Mouse (Mus musculus): ENCODE data around the gene Vmn2r3. TPM values are rescaled to one million over a fixed set of nuclear protein-coding genes. Genes with fewer than 3 reads are reported as not detected.
"Not testable (repeated sequence)": the region's sequence is repeated elsewhere in the genome, so short reads cannot be mapped to it uniquely, and the experiment has no call there.

Vmn2r3 gene
- not detected in 2 replicates for polyA plus RNA-seq (2015; fragmentation: Nextera tagmentation; extraction: Ambion mirVana)

DNA sequence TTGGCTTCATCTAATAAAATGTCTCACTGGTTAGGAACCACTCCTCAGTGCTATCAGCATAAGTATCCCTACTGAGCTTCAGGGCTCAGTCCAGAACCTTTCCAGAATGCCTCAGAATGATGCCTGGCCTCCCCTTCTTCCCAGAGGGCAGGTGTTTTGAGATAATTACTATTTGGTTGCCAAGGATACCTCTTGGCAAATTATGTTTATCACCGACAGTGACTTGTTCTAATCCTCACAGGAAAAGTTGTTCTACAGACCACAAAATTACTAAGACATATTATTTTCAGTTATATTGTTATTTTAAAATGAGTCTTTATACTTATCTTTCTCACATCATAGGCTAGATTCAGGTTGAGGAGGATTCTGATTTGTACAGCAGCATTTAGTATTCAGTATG, at the start of gene Vmn2r3:
TSS of gene Vmn2r3 (minus strand) at position 101 of the 400 bp plus-strand sequence.
- H3K9ac ChIP-seq = no peak within 1 kb of the TSS
- H3K27ac ChIP-seq = no peak within 1 kb of the TSS
- no peak within 1 kb of the TSS for H3K4me2 ChIP-seq
- 82% methylated on average over 1 of the region's 1 CpGs for WGBS
- H3K36me3 ChIP-seq = no peaks in the 10 kb centered on the region
- H3K27me3 ChIP-seq = no peaks in the 10 kb centered on the region
- no peak for ATAC-seq (replicated peaks; ENCODE audit: low FRiP score)
- no peaks in the 10 kb centered on the region for H3K9me3 ChIP-seq (replicated peaks)
- no peak within 1 kb of the TSS for H3K4me3 ChIP-seq (replicated peaks)
- H3K4me1 ChIP-seq = no peaks in the 10 kb centered on the region

DNA sequence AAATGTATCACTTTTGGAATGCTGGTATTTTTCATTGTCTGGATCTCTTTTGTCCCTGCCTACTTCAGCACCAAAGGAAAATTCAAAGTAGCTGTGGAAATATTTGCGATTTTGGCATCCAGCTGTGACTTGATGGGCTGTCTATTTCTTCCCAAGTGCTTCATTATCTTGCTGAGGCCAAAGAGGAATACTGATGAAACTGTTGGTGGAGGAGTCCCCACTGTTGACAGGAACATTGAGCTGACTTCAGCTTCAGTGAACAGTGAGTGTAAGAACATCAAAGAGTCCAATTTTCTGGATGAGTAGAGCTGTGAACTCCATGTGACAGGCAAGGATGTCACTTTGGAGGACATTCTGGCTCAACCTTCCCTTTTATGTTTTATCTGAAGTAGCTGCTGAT, 43.0 kb upstream of the Vmn2r3 start:
- no peak for ATAC-seq (replicated peaks; ENCODE audit: low FRiP score)
- Histone ChIP-seq H3K27ac (no peak overlapping the region), H3K27me3 (no peaks in the 10 kb centered on the region), H3K9ac (no peak overlapping the region), H3K4me1 (no peaks in the 10 kb centered on the region), H3K4me2 (no peak overlapping the region), H3K4me3 (replicated peaks) (no peak overlapping the region), H3K9me3 (replicated peaks) (no peaks in the 10 kb centered on the region), H3K36me3 (no peaks in the 10 kb centered on the region)
- WGBS = 64% methylated on average over 1 of the region's 1 CpGs

DNA sequence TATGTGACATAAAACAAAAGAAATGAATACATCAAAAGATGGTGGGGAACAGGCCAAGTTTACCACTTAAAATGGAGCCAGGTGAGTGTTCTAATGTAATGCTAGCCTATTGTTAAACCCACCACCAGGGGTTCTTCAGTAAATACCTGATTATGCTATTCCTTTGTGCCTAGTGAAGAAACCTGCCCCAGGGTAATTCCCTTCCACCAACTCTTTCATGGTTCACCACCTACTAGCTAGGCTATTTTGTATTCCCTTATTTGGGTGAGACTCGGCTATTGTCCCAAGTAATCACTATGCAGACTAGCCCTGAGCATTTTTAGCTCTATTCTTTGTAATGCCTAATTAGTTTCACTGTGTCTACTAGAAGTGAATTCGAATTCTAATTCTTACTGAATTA, 32.3 kb upstream of the Vmn2r3 start:
- no peak overlapping the region for H3K4me2 ChIP-seq
- 77% methylated on average over 2 of the region's 2 CpGs for WGBS
- no peak overlapping the region for H3K4me3 ChIP-seq (replicated peaks)
- H3K36me3 ChIP-seq = no peaks in the 10 kb centered on the region
- H3K27ac ChIP-seq = no peak overlapping the region
- H3K4me1 ChIP-seq = no peaks in the 10 kb centered on the region
- ATAC-seq (replicated peaks; ENCODE audit: low FRiP score) = no peak
- no peaks in the 10 kb centered on the region for H3K9me3 ChIP-seq (replicated peaks)
- no peaks in the 10 kb centered on the region for H3K27me3 ChIP-seq
- H3K9ac ChIP-seq = no peak overlapping the region

DNA sequence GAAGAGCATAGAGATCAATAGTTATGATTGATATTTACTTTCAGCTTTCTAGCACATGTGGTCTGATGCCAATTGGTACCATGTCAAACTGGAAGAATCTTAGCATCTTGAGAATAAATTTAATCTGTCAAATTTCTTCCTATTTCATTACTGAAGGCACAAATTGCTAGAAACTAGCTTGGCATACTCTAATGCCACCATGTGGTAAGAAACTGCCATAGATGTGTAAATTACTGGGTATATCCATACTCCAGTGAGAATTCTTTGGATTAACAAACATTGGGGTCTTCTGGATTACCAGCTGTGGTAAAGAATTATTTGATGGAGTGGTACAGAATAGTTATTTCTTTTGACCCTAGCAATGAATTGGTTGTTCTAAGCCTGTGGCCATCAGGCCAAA, 17.3 kb upstream of the Vmn2r3 start:
- H3K4me2 ChIP-seq = no peak overlapping the region
- H3K9ac ChIP-seq = no peak overlapping the region
- no peak overlapping the region for H3K27ac ChIP-seq
- H3K4me1 ChIP-seq = no peaks in the 10 kb centered on the region
- no peak for ATAC-seq (replicated peaks; ENCODE audit: low FRiP score)
- no peaks in the 10 kb centered on the region for H3K36me3 ChIP-seq
- no peaks in the 10 kb centered on the region for H3K9me3 ChIP-seq (replicated peaks)
- no peaks in the 10 kb centered on the region for H3K27me3 ChIP-seq
- H3K4me3 ChIP-seq (replicated peaks) = no peak overlapping the region

- no peak overlapping the region for H3K27ac ChIP-seq
- H3K4me1 ChIP-seq = no peaks in the 10 kb centered on the region
- H3K4me3 ChIP-seq (replicated peaks) = no peak overlapping the region
- H3K9ac ChIP-seq = no peak overlapping the region
- no peak for ATAC-seq (replicated peaks; ENCODE audit: low FRiP score)
- no peaks in the 10 kb centered on the region for H3K27me3 ChIP-seq
- H3K4me2 ChIP-seq = no peak overlapping the region
- H3K36me3 ChIP-seq = no peaks in the 10 kb centered on the region
- 32% methylated on average over 1 of the region's 1 CpGs for WGBS
- H3K9me3 ChIP-seq (replicated peaks) = no peaks in the 10 kb centered on the region
These were observed 23.8 kb downstream of the Vmn2r3 start for GRCm38 (mm10) chr3:64265762-64266112.

DNA sequence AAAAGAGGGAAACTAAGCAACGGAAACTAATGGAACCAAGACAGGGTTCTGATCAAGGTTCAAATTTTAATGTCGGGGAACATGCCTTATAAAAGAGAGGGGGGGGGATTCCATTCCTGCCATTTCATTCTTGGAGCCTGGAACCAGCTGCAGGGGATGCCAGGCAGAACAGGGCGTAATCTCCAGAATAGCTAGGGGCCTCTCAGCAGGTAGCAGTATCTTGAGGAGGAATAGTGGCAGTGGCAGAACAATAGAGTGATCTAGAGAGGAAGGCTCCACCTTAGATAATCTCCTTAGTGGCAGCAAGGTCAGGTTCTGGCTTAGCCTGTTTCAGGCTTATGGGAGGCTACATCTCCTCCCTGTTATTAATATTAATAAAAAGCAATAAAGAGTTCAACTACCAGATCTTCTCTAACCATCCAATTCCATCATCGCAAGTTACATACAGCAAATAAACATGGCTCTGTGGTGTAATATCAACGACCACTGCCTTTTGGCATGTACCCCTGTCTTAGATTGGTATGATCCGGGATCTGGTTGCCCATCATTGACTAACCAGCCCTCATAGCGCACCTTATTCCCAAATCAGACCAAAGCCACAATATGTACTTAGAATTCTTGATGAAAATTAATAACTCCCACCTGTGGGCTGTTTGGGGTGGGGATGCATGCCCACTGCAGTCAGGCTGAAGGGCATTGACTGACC, 24.3 kb downstream of the Vmn2r3 start:
- not testable (repeated sequence) for H3K4me1 ChIP-seq; H3K27me3 ChIP-seq; H3K27ac ChIP-seq; H3K9me3 ChIP-seq (replicated peaks); H3K9ac ChIP-seq; H3K4me2 ChIP-seq; H3K4me3 ChIP-seq (replicated peaks); ATAC-seq (replicated peaks; ENCODE audit: low FRiP score); H3K36me3 ChIP-seq
- 42% methylated on average over 7 of the region's 7 CpGs for WGBS

DNA sequence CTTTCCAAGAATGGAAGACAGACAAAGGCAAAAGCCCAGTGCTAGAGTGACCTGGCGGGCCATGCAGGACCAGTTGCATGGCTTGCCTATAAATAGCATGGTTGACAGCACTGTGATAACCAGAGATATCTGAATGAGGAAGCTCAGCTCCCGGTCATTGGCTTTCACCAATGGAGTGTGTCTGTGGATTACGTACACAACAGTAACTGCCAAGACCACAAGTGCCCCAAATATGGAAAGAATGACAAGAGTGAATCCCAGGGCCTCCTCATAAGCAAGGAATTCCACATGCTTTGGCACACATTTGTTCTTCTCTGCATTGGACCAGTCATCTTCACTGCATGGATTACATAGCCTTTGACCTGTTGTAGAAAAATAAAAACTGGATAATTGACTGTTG, 29.9 kb downstream of the Vmn2r3 start:
- H3K9ac ChIP-seq = no peak overlapping the region
- H3K9me3 ChIP-seq (replicated peaks) = no peaks in the 10 kb centered on the region
- H3K36me3 ChIP-seq = no peaks in the 10 kb centered on the region
- no peak for ATAC-seq (replicated peaks; ENCODE audit: low FRiP score)
- 95% methylated on average over 3 of the region's 3 CpGs for WGBS
- no peak overlapping the region for H3K27ac ChIP-seq
- no peak overlapping the region for H3K4me2 ChIP-seq
- H3K4me1 ChIP-seq = no peaks in the 10 kb centered on the region
- H3K4me3 ChIP-seq (replicated peaks) = no peak overlapping the region
- H3K27me3 ChIP-seq = no peaks in the 10 kb centered on the region

- ATAC-seq (replicated peaks; ENCODE audit: low FRiP score) = no peak
- no peaks in the 10 kb centered on the region for H3K36me3 ChIP-seq
- H3K4me3 ChIP-seq (replicated peaks) = no peak overlapping the region
- no peak overlapping the region for H3K9ac ChIP-seq
- H3K9me3 ChIP-seq (replicated peaks) = no peaks in the 10 kb centered on the region
- WGBS = 90% methylated on average over 5 of the region's 5 CpGs
- H3K27ac ChIP-seq = no peak overlapping the region
- H3K27me3 ChIP-seq = no peaks in the 10 kb centered on the region
- H3K4me1 ChIP-seq = no peaks in the 10 kb centered on the region
- H3K4me2 ChIP-seq = no peak overlapping the region
These were observed 37.9 kb downstream of the Vmn2r3 start for GRCm38 (mm10) chr3:64251646-64252045.

DNA sequence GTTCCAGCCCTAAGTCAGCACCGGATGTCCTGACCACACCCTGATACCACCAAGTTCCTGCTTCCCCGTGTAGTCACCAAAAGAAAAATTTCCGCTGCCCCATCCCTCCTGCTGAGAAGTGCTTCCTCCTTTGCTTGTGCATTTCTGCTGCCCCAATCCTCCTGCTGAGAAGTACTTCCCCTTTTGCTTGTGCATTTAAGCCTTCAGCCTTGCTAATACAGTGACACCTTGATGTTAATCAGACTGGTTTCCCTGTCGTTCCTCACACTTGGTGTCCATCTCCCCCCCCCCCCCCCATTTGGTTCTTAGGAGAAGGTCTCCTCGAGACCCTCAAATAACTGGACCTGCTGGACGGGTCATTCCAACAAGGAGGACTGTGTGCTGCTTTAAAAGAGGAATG, 39.0 kb downstream of the Vmn2r3 start:
- not testable (repeated sequence) for H3K27ac ChIP-seq; H3K36me3 ChIP-seq; H3K9ac ChIP-seq; H3K4me1 ChIP-seq; H3K4me3 ChIP-seq (replicated peaks); ATAC-seq (replicated peaks; ENCODE audit: low FRiP score); H3K4me2 ChIP-seq; H3K27me3 ChIP-seq; H3K9me3 ChIP-seq (replicated peaks)
- WGBS = 90% methylated on average over 6 of the region's 6 CpGs

DNA sequence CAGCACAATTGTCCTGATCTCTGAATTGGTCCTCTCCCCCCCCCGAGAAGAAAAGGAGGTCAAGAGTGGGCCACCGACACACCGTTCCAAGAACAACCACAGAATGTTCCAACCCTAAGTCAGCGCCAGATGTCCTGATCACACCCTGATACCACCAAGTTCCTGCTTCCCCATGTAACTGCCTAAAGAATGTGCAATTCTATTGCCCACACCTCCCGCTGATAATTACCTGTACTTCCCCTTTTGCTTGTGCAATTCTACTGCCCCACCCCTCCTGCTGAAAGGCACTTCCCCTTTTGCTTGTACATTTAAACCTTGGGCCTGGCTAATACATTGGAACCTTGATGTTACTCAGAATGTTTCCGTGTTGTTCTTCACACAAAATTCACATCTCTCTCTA, 54.0 kb downstream of the Vmn2r3 start:
- not testable (repeated sequence) for H3K4me1 ChIP-seq; ATAC-seq (replicated peaks; ENCODE audit: low FRiP score); H3K9ac ChIP-seq; H3K36me3 ChIP-seq; H3K9me3 ChIP-seq (replicated peaks); H3K4me3 ChIP-seq (replicated peaks); H3K4me2 ChIP-seq; H3K27me3 ChIP-seq; H3K27ac ChIP-seq
- 86% methylated on average over 6 of the region's 6 CpGs for WGBS

GRCm38 (mm10) chr3:64233655-64234054, 55.9 kb downstream of the Vmn2r3 start:
- not testable (repeated sequence) for H3K27ac ChIP-seq; H3K4me3 ChIP-seq (replicated peaks); H3K9me3 ChIP-seq (replicated peaks); H3K36me3 ChIP-seq; H3K4me2 ChIP-seq; ATAC-seq (replicated peaks; ENCODE audit: low FRiP score); H3K27me3 ChIP-seq; H3K9ac ChIP-seq; H3K4me1 ChIP-seq
- WGBS = 84% methylated on average over 9 of the region's 12 CpGs

GRCm38 (mm10) chr3:64227243-64227642, 62.3 kb downstream of the Vmn2r3 start:
- no peak overlapping the region for H3K9ac ChIP-seq
- H3K4me2 ChIP-seq = no peak overlapping the region
- no peaks in the 10 kb centered on the region for H3K9me3 ChIP-seq (replicated peaks)
- no peaks in the 10 kb centered on the region for H3K27me3 ChIP-seq
- no peak overlapping the region for H3K27ac ChIP-seq
- 61% methylated on average over 2 of the region's 2 CpGs for WGBS
- no peak overlapping the region for H3K4me3 ChIP-seq (replicated peaks)
- no peaks in the 10 kb centered on the region for H3K4me1 ChIP-seq
- ATAC-seq (replicated peaks; ENCODE audit: low FRiP score) = no peak
- no peaks in the 10 kb centered on the region for H3K36me3 ChIP-seq

Data from kidney, embryonic 15.5 days (tissue).